Mouse (Mus musculus): ENCODE measurements around the gene Hmgb1. TPM values are rescaled to one million over a fixed set of nuclear protein-coding genes. Genes with fewer than 3 reads are reported as not detected.

Gene Hmgb1
- total RNA-seq, 2 experiments from 2014 or later = 236 to 264 TPM

Other genes with a start within 250 kb of the Hmgb1 start
- 1 to 10 TPM; 2.6 to 2.9 TPM for gene Gm42791, start 189.3 kb downstream of the Hmgb1 start, total RNA-seq (2021)
- gene Uspl1, start 139 bp downstream of the Hmgb1 start, total RNA-seq (2021) = 10 to 100 TPM; 24.6 to 25.1 TPM
- 1 to 10 TPM; 7.6 TPM for gene Alox5ap, start 80.3 kb upstream of the Hmgb1 start, total RNA-seq (2021)
- 10 to 100 TPM; 14.8 to 14.9 TPM for gene Medag, start 227.3 kb upstream of the Hmgb1 start, total RNA-seq (2021)

All from heart, postnatal 4 days (tissue).